Mouse (Mus musculus) ES-E14 (cell line): ENCODE measurements around the gene Mnt.

ENCODE experiments used
- HCFC1 ChIP-seq: IDR thresholded peaks from 2 replicates; pipeline ENCODE4 v1.6.1; 2012; ENCODE audit warnings: low read length, inconsistent platforms, borderline replicate concordance; ENCODE audit not compliant: insufficient read depth
- ZNF384 ChIP-seq: IDR thresholded peaks from 2 replicates; pipeline ENCODE4 v1.6.1; 2012; ENCODE audit warnings: low read depth, low read length, inconsistent platforms

DNA sequence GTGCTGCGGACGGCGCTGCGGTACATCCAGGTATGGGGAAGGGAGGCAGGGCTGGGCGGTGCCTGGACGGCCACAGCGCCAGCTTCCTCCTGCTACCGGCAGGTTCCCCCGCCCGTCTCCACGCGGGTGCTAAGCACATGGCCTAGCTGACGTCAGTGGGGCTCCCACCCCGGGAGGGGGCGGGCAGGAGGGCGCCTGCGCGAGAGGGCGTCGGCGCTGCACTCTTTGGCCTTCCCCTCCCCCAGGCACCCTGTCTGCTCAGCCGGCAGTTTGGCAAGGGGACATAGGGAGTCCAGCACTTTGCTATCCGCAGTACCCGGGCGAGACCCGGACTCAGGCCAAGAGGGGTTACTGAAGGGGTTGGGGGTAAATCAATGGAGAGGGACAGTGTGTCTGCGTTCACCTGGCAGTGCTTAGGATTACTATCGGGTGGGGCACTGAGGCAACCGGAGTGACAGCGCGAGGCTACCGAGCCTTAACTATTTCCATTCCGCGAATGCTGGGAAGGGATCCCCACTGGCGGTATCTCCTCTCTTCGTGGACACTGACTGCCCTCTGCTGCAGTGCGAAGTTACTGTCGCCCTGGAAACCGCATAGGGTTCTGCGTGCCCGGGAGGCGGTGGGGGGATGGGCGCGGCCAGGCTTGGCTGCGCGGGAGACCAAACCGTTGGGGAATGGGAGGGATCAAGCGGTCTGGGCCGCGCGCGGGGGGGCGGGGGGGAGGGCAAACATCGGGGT is 7.1 kb downstream of the Mnt start:
- TF ChIP-seq ZNF384 (no peak), HCFC1 (no peak)
